Mouse (Mus musculus) spleen, postnatal 14 days (tissue): ENCODE results near the gene Csnk1g2.
A peak's percentile ranks its signal among the peaks of the same experiment; 100 is the strongest.

Experiments
- DNase-seq, 2 experiments: peaks; one replicate each; pipeline ENCODE4 v3.0.0; 2021 to 2022; ENCODE audit warnings: low spot score in 2 of 2

Csnk1g2 gene

GRCm38 (mm10) chr10:80679556-80680259 lies 57.1 kb downstream of the Csnk1g2 start:
- no peak for DNase-seq

- DNase-seq, result no peak
Measured at GRCm38 (mm10) chr10:80680260-80680696, 57.6 kb downstream of the Csnk1g2 start.

- no peak for DNase-seq
Measured at GRCm38 (mm10) chr10:80682003-80682402, 59.4 kb downstream of the Csnk1g2 start.

GRCm38 (mm10) chr10:80683647-80684046 lies 61.0 kb downstream of the Csnk1g2 start:
- DNase-seq, result no peak

GRCm38 (mm10) chr10:80684214-80684613 lies 61.6 kb downstream of the Csnk1g2 start:
- DNase-seq, result peak; percentile 76 to 84

GRCm38 (mm10) chr10:80684984-80685383 lies 62.3 kb downstream of the Csnk1g2 start:
- DNase-seq, result no peak

- no peak for DNase-seq
Measured at GRCm38 (mm10) chr10:80686617-80687016, 64.0 kb downstream of the Csnk1g2 start.

- peak in 1 of 2 experiments; percentile 58 for DNase-seq
Measured at GRCm38 (mm10) chr10:80687850-80688249, 65.2 kb downstream of the Csnk1g2 start.
